Mouse (Mus musculus): ENCODE measurements around the gene Ccdc93. TPM values are rescaled to one million over a fixed set of nuclear protein-coding genes. Genes with fewer than 3 reads are reported as not detected.

Ccdc93 gene
- total RNA-seq, 4 experiments from 2014 or later: 12.9 to 16.1 (median 14.4) TPM

DNA sequence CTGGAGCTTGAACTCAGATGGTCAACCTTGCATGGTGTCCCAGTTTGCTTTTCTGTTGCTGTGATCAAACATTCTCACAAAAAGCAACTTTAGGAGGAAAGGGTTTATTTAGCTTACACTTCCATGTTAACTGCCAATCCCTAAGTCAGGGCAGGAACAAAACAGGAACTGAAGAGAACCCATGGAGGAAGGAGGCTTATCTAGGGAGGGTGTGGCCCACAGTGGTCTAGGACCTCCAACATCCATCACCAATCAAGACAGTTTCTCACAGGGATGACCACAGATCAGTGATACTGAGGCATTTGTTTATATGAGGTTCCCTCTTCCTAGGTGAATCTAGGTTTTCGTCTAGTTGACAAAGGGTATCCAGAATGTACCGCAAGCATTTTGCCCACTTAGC, 81.1 kb downstream of the Ccdc93 start:
- DNase-seq (ENCODE audit: low spot score): no peak

DNA sequence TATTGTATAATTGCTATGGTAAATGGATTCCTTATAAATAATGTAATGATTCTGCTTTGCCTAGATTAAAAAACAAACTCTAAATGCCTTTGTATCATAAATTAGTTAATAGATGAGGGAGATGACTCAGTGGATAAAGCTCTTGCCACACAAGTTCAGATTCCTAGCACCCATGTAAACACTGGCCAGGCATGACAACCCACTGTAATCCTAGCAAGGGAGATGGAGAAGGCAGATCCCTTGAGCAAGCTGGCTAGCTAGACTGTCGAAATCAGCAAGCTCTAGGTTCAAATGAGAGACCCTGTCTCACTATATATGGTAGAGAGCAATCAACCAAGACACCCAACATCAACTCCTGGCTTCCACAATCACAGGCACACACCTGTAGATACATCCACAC, 87.8 kb downstream of the Ccdc93 start:
- no peak for DNase-seq (ENCODE audit: low spot score)

- no peak for DNase-seq (ENCODE audit: low spot score)
Observed at GRCm38 (mm10) chr1:121527061-121527460, 96.2 kb downstream of the Ccdc93 start.

- no peak for DNase-seq (ENCODE audit: low spot score)
Observed at GRCm38 (mm10) chr1:121527600-121528398, 97.0 kb downstream of the Ccdc93 start.

GRCm38 (mm10) chr1:121528399-121528720, 97.5 kb downstream of the Ccdc93 start, which contains the start of gene Htr5b:
Gene Htr5b (minus strand): TSS chr1:121528465.
- DNase-seq (ENCODE audit: low spot score): no peak

- DNase-seq (ENCODE audit: low spot score): no peak
Observed at GRCm38 (mm10) chr1:121529286-121529685, 98.4 kb downstream of the Ccdc93 start.

DNA sequence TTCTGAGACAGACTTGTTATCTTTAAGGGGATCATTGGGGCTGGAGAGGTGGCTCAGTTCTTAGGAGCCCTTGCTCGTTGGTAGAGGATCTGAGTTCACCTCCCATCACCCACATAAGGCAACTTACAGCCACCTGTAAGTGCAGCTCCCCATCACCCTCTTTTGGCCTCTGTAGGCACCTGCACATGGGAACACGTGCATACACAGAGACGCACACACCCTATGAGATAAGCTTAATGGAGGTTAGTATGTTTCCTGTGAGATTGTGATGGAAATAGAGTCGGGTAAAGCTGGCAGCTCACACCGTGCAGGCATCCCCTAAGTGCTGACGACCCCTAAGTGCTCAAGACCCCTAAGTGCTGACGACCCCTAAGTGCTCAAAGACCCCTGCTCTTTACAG, 100.6 kb downstream of the Ccdc93 start:
- DNase-seq (ENCODE audit: low spot score): no peak

- DNase-seq (ENCODE audit: low spot score): no peak
Observed at GRCm38 (mm10) chr1:121540361-121540760, 109.5 kb downstream of the Ccdc93 start.

DNA sequence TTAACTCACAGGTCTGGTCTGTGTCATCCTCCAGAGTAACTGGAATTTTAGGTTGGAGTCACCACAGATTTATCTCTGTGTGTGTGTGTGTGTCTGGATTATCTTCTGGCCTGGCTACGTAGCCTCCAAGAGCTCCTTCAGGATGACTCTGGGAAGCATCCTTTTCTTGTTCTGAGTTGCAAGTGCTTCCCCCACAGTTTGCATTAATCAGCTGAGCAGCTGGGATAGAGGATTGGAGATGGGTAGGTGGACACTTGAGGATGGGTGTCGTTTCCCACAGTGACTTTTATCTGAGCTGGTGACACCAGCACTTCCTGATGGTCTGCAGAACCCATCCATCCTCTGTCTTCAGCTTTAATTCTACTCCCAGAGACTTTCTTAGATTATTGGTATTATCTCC, 116.0 kb downstream of the Ccdc93 start:
- no peak for DNase-seq (ENCODE audit: low spot score)

GRCm38 (mm10) chr1:121548667-121549066, 117.8 kb downstream of the Ccdc93 start:
- DNase-seq (ENCODE audit: low spot score): no peak

DNA sequence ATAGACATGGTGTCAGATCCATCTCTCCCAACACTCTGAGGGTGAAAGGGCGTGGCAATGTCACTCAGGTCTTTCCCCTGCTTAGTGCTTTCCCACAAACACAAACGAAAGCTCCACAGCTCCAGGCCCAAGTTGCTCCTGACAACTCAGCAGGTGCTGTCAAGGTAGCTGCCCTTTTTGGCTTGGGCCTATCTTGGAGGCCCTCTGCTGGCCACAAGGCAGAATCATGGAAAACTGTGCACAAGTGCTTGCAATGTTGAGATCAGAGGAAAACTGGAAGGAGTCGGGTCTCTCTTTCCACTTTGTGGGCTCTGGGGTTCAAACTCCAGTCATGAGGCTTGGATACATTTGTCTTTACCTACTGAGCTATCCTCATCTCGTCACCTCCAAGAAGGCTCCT, 118.6 kb downstream of the Ccdc93 start:
- DNase-seq (ENCODE audit: low spot score): no peak

DNA sequence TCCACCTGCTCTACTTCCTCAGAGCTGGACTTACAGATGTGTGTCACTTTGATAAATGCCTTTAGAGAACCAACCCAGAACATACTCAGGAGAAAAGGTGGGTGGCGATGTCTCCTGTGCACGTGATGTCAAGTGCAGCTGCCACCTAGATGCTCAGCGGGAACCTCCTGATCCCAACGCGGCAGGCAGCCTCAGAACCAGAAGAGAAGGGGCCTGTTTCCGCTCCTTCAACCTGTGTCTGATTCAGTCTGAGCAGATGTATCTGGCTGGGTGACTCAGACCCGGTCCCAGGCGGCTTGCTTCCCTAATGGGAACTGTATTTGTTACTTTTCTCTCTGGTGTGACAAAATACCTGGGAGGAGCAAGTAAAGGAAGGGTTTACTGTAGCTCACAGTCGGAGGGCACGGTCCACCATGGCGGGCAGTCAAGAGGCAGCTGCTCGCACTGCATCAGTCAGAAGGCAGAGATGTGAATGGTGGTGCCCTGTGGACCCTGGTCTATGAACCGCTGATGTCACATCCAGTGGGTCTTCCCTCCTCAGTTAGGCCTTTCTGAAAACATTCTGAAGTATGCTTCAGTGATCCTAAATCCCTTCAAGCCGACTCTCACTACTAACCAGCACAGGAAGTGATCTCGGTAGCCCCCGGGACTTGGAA, 120.1 kb downstream of the Ccdc93 start:
- DNase-seq (ENCODE audit: low spot score): no peak

DNA sequence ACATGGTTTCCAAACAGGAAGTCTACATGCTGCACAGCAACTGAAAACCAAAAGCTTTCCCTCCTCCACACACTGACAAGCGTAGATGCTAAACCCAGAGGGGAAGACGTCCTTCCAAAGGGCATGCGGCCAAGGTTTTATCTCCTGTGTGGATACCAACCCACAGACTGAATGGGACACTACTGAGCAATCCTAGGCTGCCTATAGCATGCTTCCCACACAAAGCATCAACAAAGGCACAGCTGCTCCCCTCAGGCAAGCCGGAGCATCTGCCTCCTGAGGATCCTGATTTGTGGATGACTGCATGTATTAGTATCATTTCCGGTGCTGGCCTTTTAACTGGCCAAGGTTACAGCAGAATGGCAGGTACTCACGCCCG, 120.6 kb downstream of the Ccdc93 start:
- DNase-seq (ENCODE audit: low spot score): no peak

Other genes with a start within 250 kb of the Ccdc93 start
- gene Insig2, start 98.5 kb upstream of the Ccdc93 start, total RNA-seq (2022): 10 to 100 TPM; 54.8 to 70.6 (median 64.6) TPM
- gene Htr5b, start 97.4 kb downstream of the Ccdc93 start, total RNA-seq (2022): not detected
- gene Ddx18, start 136.9 kb downstream of the Ccdc93 start, total RNA-seq (2022): 10 to 100 TPM; 16.6 to 19.8 (median 18.0) TPM

Data from heart, adult 8-10 months (tissue).